Mouse (Mus musculus) hematopoietic stem cell, adult 5-6 weeks (primary cell): ENCODE data around the gene Larp4b. TPM values are rescaled to one million over a fixed set of nuclear protein-coding genes. Genes with fewer than 3 reads are reported as not detected.

Experiments
- ATAC-seq, 2 experiments: fragments of 125-278 bp in 1 of 2; replicated peaks in 1 of 2; 2 replicates each; pipeline ENCODE4 v1.8.0; 2016 to 2017; ENCODE audit warnings: inconsistent platforms in 2 of 2, mild to moderate bottlenecking in 2 of 2, moderate number of reproducible peaks in 2 of 2, low read depth in 1 of 2, moderate TSS enrichment in 1 of 2; ENCODE audit not compliant: low FRiP score in 2 of 2, poor library complexity in 2 of 2, severe bottlenecking in 2 of 2, insufficient read depth in 1 of 2, low TSS enrichment in 1 of 2
- total RNA-seq: library from RNA; stranded (forward); fragments of 172-1452, 232-1000 nt; gene quantifications from 2 replicates; pipeline ENCODE4 v1.2.3, GENCODE M21; 2017

Larp4b gene
- total RNA-seq, 1 experiment from 2014 or later: 95.2 TPM

DNA sequence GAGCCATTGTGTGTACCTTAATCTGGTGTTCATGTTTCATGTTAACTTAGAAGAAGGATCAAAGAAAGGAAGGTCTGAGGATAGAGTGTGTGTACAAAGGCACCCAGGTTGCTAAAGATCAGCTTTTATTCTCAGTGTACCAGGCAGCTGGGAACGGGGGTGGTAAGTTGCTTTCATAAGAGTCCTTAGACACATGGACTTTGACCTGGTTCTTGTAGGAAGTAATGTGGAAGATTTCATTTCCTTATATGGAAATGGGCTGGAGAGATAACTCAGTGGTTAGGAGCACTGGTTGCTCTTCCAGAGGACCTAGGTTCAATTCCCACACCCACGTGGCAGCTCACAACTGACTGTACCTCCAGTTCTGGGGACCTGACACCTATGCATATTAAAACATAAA is 58.6 kb downstream of the Larp4b start:
- ATAC-seq: no peak

DNA sequence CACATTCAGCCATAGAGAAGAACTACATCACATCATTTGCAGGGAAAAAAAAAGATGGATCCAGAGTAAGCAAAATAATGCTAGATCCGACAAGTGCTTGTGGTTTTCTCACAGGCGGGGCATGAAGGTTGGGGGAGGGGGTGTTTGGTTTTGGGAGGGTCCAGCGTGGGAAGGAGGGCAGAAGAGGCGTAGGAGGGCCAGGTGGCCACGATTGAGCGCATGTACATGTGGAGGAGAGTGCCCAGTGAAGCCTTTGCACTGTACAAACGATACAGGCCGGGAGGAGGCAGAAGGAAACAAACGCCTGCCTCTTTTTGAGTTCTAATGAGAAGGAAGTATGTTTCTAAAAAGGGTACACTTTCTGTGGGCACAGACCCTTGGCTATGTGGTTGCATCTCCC is 60.1 kb downstream of the Larp4b start:
- no peak for ATAC-seq

DNA sequence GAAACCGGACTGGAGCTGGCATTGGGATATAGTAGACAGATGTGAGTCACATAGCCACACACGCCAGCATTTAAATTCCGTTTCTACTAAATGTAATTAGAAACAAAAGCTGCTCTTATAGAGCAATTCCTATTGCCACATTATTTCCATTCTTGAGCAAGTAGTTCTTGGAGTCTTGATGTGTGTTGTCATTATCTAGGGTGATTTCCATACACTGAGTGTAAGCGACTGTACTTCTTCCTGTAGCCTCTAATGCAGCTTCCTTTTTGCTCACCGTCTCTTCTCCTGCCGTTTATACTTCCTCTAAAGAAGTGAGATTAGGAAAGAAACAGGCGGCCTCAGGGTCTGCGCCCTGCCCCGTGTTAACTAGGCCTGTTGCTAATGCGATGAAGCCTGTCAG is 65.6 kb downstream of the Larp4b start:
- ATAC-seq: peak; percentile 42 to 87; a peak in 2 of 4 replicates

DNA sequence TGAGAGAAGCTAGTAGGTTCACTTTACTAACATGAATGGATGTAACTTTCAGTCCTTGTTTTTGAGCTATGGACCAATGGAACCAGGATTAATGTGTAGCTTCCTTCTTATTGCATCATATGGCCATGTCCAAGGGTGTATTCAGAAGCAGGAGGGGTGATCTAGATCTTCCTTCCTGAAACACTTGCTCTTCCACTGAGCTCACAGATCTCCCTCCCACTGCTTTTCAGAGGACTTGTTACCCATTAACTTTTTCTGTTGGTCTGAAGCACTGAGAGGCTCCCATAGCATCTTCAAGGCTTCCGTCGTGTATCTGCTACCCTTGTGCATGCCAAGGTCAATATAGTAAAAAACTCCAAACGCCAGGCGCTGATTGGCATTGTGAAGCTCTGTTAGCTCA is 69.2 kb downstream of the Larp4b start:
- ATAC-seq: no peak

DNA sequence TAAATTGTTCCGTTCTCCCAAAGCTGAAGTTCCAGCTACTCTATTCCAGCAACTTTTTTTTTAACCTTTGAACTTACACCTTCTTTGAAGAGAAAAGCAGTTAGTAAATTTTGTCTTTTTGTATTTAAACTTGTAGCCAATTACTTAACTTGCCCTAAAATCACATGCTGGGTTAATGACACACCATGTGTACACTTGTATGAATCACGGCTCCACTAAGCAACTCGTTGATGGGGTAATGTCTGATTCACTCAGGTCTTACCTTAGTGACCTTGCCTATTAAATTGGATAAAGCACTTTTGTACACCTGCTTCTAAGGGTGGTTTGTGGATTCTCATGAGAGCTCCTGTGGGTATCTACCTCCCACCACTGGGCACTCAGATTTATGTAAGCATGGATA is 74.2 kb downstream of the Larp4b start:
- ATAC-seq: no peak

DNA sequence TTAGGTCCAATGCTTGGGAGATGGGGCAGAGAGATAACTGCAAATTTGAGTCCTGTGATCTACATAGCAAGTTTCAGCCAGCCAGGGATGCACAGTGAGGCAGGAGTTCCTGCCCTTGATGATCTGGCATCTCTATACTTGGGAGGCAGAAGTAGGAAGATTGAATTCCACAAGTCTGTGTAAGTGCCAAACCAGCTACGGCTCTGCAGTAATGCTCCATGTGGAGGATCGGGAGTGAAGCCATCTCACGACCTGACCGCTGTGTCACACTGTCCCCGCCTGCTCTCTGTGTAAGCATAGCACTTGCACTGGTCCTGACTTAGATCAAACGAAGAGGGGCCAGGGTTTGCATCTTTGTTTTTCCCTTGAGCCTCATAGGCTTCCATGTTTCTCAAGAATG is 75.9 kb downstream of the Larp4b start:
- no peak for ATAC-seq

DNA sequence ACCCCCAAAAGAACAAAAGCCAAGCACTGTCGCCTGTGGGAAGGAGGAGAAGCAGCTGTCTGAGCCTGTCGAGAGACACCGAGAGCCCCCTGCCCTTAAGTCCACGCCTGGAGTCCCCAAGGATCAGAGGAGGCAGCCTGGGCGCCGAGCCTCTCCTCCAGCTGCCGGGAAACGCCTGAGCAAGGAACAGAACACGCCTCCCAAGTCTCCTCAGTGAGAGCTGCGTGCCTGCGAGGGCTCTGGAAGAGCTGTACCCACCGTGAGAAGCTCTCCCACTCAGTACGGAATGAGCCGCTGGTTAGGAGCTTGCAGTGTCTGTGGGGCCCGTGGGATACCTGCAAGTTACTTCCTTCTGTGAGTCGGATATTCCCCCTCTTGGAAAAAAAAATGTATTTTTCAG is 77.0 kb downstream of the Larp4b start:
- no peak for ATAC-seq

DNA sequence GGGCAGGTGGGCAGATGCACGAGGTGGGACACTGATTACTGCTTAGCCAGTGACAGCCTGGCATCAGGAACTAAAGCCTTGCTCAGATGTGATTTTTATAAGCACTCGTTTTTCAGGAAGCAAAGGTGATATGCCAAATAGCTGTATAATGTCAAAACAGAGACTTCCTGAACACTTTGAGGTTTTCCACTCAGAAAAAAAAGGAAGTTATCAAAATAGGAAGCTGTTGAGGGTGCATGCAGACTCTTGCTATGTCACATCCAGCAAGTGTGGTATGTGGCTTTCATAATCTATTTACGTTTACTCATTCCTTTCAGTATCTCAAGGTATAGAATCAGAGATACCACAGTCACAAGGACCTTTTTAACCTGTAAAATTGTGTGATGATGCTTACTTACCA is 79.7 kb downstream of the Larp4b start:
- ATAC-seq: peak; percentile 85 to 96

DNA sequence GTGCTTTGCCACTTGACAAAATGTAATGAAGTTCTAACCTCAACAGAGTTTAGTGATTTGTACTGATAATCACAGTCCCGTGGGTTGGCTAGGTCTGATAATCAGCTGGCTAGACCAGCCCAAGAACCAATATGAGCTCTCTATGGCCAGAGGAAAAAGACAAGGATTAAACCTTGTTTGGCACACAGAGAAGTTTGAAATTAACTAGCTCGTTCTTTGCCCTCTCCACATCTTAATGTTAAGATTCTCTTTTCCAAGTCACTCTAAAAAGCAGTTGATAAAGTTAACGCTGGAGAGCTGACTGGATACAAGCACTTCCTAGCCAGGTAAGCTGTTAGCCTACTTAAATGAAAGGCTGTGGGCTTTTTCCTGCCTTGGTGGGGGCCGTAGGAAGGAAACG is 81.5 kb downstream of the Larp4b start:
- no peak for ATAC-seq

DNA sequence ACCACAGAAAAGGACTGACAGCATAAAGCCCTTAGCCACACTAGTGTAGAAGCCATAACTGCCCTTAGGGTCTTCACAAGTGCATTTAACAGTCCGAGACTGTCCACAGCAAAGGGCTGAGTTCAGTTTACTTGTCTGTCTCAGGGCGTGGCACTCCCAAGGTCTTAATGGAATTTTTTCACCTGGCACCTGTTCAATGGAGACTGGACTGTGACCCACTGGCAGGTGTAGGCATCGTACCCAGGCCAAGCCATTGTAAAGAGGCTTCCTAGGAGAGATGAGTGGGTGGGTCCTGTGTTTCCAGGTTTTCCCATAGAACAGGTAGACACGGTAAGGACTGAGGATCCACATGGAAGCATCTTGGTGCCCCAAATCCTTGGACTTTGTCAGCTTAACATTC is 84.6 kb downstream of the Larp4b start:
- ATAC-seq: no peak

DNA sequence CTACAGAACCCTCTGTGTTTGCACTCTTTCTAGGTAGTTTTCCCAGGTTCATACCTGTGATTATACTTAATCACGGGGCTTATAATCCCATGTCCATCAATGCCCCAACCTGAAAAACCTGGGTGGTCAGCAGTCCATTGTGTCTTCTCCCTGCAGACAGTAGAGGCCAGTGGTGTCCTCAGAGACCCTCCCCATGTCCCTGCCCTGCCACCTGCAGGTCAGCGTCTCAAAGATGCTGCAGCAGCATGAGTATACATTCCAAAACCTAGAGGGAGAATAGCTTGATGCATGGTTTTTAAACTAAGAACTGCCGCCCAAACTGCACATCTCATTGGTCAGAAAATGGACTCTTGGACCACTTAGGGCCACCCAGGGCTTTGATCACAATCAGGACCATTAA is 85.0 kb downstream of the Larp4b start:
- no peak for ATAC-seq

DNA sequence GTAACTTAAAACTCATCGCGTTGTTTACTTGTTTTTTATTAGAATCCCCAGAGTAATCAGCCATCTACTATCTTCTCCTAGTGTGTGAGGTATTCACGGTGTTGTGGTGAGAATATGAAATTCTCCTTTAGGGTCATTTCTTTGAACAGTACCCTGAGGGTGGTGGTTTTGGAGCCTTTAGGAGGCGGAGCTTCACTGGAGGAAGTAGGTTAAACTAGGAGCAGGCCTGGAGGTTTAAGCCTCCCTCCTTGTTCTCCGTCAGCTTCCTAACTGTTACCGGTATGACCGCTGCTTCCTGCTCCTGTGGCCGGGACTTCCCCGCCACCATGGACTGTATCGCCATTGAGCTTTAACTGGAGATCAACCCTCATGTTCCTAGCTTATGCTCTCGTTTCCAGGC is 86.5 kb downstream of the Larp4b start:
- peak; percentile 85 to 91 for ATAC-seq

DNA sequence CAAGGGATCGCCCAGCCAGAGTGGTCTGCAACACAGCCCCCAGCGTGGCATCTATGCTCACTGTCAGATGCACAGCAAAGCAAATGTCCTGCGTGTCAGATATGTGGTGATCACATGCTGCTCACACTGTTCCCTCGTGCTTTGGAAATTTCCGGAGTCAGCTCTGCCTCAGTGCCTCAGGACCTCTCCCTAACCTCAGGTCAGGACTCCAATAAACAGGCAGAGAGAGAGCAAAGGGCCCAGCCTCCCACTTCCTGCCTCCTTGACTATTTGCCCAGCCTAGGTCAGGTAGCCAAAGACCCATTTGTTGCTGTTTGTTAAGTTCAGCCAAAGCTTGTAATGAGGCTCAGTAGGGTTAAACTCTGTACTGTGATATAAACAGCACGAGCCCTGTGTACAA is 87.4 kb downstream of the Larp4b start:
- ATAC-seq: no peak

DNA sequence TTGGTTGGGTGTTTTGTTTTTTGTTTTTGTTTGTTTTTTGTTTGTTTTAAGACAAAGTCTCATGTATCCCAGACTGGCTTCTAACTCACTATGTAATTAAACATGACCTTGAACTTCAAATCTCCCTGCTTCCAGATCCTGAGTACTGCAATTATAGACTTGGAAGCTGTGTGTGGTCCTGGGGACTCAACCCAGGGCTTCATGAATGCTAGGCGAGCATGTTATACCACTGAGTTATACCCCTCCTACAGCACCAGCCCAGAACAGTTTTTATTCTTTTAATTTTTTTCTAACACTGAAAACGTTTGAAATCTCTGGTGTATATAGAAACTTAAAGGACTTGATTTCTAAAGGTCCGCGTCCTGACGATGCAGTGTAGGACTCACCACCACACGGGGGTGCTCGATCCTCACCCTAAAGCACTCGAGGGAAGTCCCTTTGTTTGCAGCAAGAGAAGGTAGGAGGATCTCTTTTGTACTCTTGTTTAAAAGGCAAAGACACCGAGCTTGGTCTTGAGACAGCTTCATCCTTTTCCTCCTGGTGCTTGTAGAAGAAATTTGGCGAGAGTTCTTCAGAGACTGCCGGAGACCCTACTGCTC is 88.1 kb downstream of the Larp4b start:
- ATAC-seq: peak; percentile 71 to 72

DNA sequence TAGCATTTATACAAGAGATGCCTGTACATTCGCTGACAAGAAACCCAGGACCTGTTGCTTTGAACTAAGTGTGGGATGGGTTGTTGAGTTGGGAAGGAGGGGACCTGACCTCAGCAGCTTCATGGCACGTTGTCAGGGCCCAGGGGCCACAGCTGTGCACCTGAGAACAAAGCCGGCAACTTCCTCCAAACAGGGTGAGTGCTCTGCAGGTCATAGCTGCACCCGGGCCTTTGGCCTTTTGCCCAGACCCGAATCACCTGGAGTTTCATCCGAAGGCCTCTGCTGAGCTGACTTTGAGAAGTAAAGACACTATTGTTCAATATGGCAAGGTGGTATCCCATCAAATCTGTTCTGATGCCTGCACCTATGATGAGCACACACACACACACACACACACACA is 90.6 kb downstream of the Larp4b start:
- no peak for ATAC-seq

DNA sequence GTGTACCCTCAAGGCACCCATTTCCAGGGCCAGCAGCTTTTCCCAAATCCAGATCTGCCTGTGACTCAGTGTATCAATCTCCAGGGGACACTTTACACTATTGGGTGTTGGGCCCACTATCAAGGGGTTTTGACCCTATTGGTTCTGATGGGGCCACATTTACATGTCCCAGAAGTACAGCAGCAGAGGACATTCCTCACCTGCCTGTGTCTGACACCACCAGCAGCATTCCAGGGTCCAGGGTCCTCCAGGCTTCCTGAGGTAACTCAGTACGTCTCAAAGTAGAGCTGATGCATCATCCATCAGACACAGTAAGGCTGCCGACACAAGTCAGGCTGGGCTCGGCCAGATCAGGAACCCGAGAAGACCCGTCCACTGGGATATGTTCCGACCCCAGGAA is 91.0 kb downstream of the Larp4b start:
- no peak for ATAC-seq

DNA sequence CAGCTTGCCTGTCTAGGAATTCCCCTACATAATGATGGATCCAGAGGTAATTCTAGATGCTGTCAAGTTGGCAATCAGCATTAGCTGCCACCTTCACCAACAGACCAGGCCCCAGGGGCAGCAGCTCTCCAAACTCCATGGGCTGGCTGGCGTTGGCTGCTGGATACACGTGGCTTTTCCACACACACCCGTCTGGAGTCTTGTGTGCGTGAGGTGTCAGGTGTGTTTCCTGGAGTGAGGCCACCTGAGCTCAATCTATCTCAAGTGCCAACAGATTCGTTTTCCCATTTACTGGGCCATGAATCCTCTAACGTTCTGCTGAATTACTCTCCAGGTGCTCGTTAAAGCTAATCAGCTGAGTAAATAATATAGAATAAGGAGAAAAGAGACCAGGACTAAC is 93.5 kb downstream of the Larp4b start:
- no peak for ATAC-seq

DNA sequence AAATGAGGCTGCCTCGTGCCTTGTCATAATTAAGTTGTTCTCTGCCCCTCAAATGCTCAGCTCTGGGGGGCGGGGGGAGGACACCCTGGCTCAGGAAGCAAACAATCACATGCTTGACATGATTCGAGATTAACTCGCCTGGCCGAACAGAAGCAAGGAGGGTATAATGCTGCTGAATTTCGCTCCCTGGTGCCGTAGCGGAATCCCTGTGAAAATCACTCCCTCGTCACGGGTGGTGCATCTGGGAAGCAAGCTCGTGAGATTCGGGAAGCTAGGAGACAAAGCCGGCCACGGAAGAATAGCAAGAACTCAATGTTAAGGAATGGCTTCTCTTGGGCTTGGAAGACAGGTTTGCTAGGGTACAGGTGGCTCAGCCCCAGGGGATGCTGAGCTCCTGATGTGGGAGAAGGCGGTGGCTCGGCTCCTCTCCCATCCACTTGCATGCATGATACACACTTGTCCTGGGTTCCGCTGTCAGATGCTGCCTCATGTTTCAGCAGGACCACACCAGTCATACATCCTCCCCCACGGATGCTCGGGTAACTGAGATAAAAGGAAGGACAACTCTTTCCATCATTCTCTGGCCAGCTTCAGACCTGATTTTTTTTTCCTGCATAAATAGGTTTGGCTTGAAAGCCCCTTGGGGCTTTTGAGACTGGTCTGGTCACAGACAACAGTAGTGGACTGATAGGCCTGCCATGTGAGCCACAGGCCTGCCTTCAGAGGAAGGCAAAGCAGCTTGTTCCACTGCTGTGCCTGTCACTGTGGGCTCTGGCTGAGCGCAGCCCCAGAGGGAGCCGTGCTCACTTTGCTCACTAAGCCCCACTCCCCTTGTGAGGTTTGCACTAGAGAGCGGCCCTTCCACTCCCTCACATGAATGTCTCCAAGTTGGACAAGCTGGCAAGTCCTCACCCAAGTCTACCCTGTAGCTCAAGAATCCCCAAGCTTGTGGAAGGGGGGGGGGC is 94.2 kb downstream of the Larp4b start:
- ATAC-seq: no peak

DNA sequence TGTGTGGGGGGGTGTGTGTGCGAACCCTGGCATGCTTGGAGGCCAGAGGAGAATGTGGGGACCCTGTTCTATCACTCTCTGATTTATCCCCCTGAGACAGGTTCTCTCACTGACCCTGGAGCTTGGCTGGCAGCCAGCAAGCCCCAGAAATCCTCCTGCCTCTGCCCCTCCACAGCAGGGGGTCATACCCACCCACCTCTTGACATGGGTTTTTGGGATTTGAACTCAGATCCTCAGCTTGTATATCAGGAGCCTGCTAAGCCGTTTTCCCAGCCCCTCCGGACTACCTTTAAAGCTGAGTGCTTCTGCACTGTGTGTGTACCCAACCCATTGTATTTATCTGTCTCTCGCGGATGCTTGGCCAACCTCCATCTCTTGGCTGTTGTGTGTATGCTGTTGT is 95.8 kb downstream of the Larp4b start:
- no peak for ATAC-seq
